Mouse (Mus musculus): Measurements from ENCODE around the gene Fam214a. TPM values are rescaled to one million over a fixed set of nuclear protein-coding genes. Genes with fewer than 3 reads are reported as not detected.

The Fam214a gene
- 9.1 and 10.4 TPM in 2 replicates for polyA plus RNA-seq (2012; rRNA removed)

DNA sequence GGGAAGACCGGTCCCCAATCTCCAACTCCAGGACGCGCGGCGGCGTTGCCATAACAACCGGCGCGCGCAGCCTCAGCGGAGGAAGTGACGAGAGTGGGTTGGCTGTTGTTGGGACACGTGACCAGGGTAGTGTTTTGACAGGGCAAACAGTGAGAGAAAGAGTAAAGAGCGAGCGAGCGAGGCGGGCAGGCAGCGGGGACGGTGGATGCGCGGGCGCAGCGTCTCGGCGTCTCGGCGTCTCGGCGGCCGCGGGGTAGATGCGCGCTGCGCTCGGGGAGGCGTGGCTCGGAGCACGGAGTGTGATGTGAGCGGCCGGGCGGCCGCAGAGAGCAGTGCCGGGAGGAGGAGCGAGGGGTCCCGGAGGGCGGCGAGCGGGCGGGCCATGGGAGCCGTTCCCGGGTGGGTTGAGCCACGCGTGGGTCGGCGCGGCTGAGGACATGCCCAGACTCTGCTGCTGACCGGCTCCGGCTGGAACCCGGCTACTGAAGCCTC is at the start of gene Fam214a:
Gene Fam214a, plus strand, starts transcription at position 129 of the 492 bp plus-strand sequence.
- H3K27me3 ChIP-seq (ENCODE audit: control insufficient read depth, insufficient read depth, low read length): no peaks in the 10 kb centered on the region
- H3K4me3 ChIP-seq (ENCODE audit: extremely low read depth, insufficient read depth, insufficient read length): peak within 1 kb of the TSS; percentile 75
- under 1% methylated on average over 54 of the region's 59 CpGs for WGBS
- H3K4me1 ChIP-seq (ENCODE audit: control insufficient read depth, insufficient read depth, insufficient read length): peaks cover 7% of the 10 kb centered on the region; the same call in 1 of the 2 replicates
- DNase-seq (ENCODE audit: low read depth in 1 of 2, low spot score in 2 of 2): peak; percentile 84 to 90
- peak within 1 kb of the TSS; percentile 92 for H3K27ac ChIP-seq (ENCODE audit: insufficient read depth, low read length)
- H3K36me3 ChIP-seq (ENCODE audit: control insufficient read depth, insufficient read depth, low read length): peaks cover 4% of the 10 kb centered on the region
- TF ChIP-seq CTCF (IDR thresholded peaks at IDR 0.05; ENCODE audit: extremely low read depth, insufficient read depth, insufficient read length, insufficient replicate concordance): no peak
- peak; percentile 87 for TF ChIP-seq POLR2A (IDR thresholded peaks at IDR 0.05; ENCODE audit: low read depth, low read length)

DNA sequence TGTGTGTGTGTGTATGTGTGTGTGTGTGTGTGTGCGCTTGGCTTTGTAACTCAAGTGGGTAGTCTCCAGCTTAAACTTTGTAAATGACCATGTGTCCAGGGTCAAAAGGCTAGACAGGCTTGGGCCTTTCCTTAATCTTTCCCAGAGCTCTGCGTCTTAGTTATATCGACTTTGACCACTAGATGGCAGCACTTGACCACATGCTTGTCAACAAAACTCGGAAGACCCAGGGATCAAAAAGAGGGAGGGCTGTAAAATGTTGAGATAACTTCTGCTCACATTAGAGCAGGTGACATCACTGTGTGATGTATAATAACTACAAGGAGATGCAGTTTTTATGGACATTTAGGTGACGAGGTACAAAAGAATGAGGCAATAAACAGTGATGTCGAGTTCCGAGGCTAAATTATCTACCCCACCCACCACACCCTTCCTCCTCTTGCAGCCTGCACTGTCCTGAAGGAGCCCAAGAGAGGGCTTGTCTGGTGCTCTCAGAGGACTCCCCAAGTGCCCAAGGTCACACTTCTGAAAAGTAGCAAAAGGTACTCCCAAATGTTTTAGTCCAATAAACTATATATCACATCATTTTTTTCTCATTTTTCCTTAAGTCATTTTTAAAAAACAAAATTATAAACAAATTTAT is 47.7 kb upstream of the Fam214a start:
- H3K36me3 ChIP-seq (ENCODE audit: control insufficient read depth, insufficient read depth, low read length): no peaks in the 10 kb centered on the region
- H3K27me3 ChIP-seq (ENCODE audit: control insufficient read depth, insufficient read depth, low read length): no peaks in the 10 kb centered on the region
- H3K27ac ChIP-seq (ENCODE audit: insufficient read depth, low read length): no peak overlapping the region
- DNase-seq (ENCODE audit: low read depth in 1 of 2, low spot score in 2 of 2): peak; percentile 55 to 61
- H3K4me1 ChIP-seq (ENCODE audit: control insufficient read depth, insufficient read depth, insufficient read length): peaks cover 7% of the 10 kb centered on the region; the same call in 1 of the 2 replicates
- H3K4me3 ChIP-seq (ENCODE audit: extremely low read depth, insufficient read depth, insufficient read length): no peak overlapping the region
- TF ChIP-seq CTCF (IDR thresholded peaks at IDR 0.05; ENCODE audit: extremely low read depth, insufficient read depth, insufficient read length, insufficient replicate concordance) (peak; percentile 51; the same call in 1 of the 2 replicates), POLR2A (IDR thresholded peaks at IDR 0.05; ENCODE audit: low read depth, low read length) (no peak)
- 8% methylated on average over 7 of the region's 7 CpGs for WGBS

DNA sequence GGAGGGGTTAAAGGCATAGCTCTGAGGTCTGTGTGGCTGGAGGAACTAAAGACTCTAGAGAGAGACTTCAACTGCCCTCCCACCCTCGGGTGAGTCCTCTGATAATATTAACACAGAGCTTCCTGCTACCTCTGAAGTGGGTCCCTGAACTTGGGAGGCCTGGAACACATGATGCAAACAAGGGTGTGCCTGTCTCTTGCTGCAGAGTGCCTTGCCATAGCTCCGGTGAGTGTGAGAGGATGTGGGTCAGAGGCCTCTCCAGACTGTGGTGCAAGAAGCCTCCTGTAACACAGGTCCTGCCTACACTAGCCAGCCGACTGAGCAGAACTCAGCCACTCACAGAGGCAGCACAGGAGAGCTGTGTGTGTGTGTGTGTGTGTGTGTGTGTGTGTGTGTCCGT is 45.7 kb upstream of the Fam214a start:
- H3K4me1 ChIP-seq (ENCODE audit: control insufficient read depth, insufficient read depth, insufficient read length): peaks cover 7% of the 10 kb centered on the region; the same call in 1 of the 2 replicates
- no peak overlapping the region for H3K27ac ChIP-seq (ENCODE audit: insufficient read depth, low read length)
- DNase-seq (ENCODE audit: low read depth in 1 of 2, low spot score in 2 of 2): no peak
- no peaks in the 10 kb centered on the region for H3K27me3 ChIP-seq (ENCODE audit: control insufficient read depth, insufficient read depth, low read length)
- H3K4me3 ChIP-seq (ENCODE audit: extremely low read depth, insufficient read depth, insufficient read length): no peak overlapping the region
- no peaks in the 10 kb centered on the region for H3K36me3 ChIP-seq (ENCODE audit: control insufficient read depth, insufficient read depth, low read length)
- no peak for TF ChIP-seq POLR2A (IDR thresholded peaks at IDR 0.05; ENCODE audit: low read depth, low read length)
- no peak for TF ChIP-seq CTCF (IDR thresholded peaks at IDR 0.05; ENCODE audit: extremely low read depth, insufficient read depth, insufficient read length, insufficient replicate concordance)
- WGBS: 20% methylated on average over 4 of the region's 4 CpGs

DNA sequence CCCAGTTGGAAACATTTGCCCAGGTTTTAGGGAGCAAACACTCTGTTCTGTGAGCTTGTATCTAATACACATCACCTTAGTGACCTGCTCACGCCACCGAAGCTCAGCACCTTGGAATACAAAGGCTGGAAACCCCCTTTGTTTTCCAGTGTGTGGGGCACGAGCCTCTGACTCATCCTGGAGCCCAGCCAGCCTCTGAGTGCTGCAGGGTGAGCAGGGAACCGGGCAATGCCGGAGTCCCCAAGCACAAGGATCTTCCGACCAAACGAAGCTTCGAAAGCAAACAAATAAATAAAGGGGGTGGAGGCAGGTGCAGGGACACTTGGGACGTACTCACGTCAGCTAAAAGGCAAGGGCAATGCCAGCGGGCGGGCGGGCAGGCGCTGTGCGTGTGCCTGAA is 43.4 kb upstream of the Fam214a start:
- peaks cover 7% of the 10 kb centered on the region; the same call in 1 of the 2 replicates for H3K4me1 ChIP-seq (ENCODE audit: control insufficient read depth, insufficient read depth, insufficient read length)
- 87% methylated on average over 15 of the region's 15 CpGs for WGBS
- no peak for DNase-seq (ENCODE audit: low read depth in 1 of 2, low spot score in 2 of 2)

DNA sequence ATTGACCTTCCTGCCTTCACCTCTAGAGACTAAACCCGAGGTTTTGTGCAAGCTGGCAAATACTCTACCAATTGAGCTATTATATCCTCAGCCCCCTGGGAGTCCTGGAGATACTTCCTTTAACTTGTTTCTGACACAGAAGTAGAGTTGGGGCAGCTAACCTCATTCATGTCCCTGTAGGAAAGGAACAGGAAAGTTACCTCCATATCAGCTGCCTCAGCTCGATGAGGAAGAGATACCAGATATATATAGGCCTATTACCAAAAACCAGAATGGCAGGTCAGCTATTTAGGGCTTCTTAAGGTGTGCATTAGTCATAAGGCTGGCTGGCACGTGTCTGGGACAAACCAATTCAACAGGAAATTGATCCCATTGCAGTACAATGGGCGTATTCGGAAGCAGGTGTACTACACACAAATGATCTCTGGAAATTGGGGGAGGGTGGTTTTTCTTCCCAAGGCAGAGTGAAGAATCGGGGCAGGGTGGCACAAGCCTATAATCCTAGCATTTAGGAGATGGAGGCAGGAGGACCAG is 42.4 kb upstream of the Fam214a start:
- peaks cover 7% of the 10 kb centered on the region; the same call in 1 of the 2 replicates for H3K4me1 ChIP-seq (ENCODE audit: control insufficient read depth, insufficient read depth, insufficient read length)

More for the DNA sequence above, 43.4 kb upstream of the Fam214a start:
- Histone ChIP-seq H3K27me3 (ENCODE audit: control insufficient read depth, insufficient read depth, low read length) (no peaks in the 10 kb centered on the region), H3K4me3 (ENCODE audit: extremely low read depth, insufficient read depth, insufficient read length) (no peak overlapping the region), H3K36me3 (ENCODE audit: control insufficient read depth, insufficient read depth, low read length) (no peaks in the 10 kb centered on the region), H3K27ac (ENCODE audit: insufficient read depth, low read length) (no peak overlapping the region)
- TF ChIP-seq CTCF (IDR thresholded peaks at IDR 0.05; ENCODE audit: extremely low read depth, insufficient read depth, insufficient read length, insufficient replicate concordance) (no peak), POLR2A (IDR thresholded peaks at IDR 0.05; ENCODE audit: low read depth, low read length) (no peak)

DNA sequence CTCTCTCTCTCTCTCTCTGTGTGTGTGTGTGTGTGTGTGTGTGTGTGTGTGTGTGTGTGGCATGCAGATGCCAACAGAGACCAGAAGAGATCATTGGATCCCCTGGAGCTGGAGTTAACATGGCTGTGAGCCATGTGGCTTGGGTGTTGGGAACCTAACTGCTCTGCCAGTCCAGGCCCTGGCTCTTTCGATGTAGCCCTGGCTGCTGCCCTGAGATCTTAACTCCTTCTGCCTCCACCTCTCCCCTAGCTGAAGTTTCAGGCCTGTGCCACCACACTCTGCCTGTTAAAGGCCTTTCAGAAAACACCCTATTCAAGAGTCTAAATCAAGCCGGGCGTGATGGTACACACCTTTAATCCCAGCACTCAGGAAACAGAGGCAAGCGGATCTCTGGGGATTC is 41.3 kb upstream of the Fam214a start:
- Histone ChIP-seq H3K4me1 (ENCODE audit: control insufficient read depth, insufficient read depth, insufficient read length) (peaks cover 7% of the 10 kb centered on the region; the same call in 1 of the 2 replicates), H3K27me3 (ENCODE audit: control insufficient read depth, insufficient read depth, low read length) (no peaks in the 10 kb centered on the region), H3K27ac (ENCODE audit: insufficient read depth, low read length) (no peak overlapping the region), H3K36me3 (ENCODE audit: control insufficient read depth, insufficient read depth, low read length) (no peaks in the 10 kb centered on the region), H3K4me3 (ENCODE audit: extremely low read depth, insufficient read depth, insufficient read length) (no peak overlapping the region)
- 83% methylated on average over 4 of the region's 4 CpGs for WGBS
- no peak for DNase-seq (ENCODE audit: low read depth in 1 of 2, low spot score in 2 of 2)
- TF ChIP-seq CTCF (IDR thresholded peaks at IDR 0.05; ENCODE audit: extremely low read depth, insufficient read depth, insufficient read length, insufficient replicate concordance) (no peak), POLR2A (IDR thresholded peaks at IDR 0.05; ENCODE audit: low read depth, low read length) (no peak)

More for the DNA sequence above, 42.4 kb upstream of the Fam214a start:
- DNase-seq (ENCODE audit: low read depth in 1 of 2, low spot score in 2 of 2): no peak
- Histone ChIP-seq H3K27ac (ENCODE audit: insufficient read depth, low read length) (no peak overlapping the region), H3K4me3 (ENCODE audit: extremely low read depth, insufficient read depth, insufficient read length) (no peak overlapping the region), H3K27me3 (ENCODE audit: control insufficient read depth, insufficient read depth, low read length) (no peaks in the 10 kb centered on the region), H3K36me3 (ENCODE audit: control insufficient read depth, insufficient read depth, low read length) (no peaks in the 10 kb centered on the region)
- TF ChIP-seq POLR2A (IDR thresholded peaks at IDR 0.05; ENCODE audit: low read depth, low read length) (no peak), CTCF (IDR thresholded peaks at IDR 0.05; ENCODE audit: extremely low read depth, insufficient read depth, insufficient read length, insufficient replicate concordance) (no peak)
- WGBS: 77% methylated on average over 6 of the region's 6 CpGs
